Mouse (Mus musculus) cerebellum, adult 2 months (tissue): ENCODE results near the gene Sdcbp2. TPM values are rescaled to one million over a fixed set of nuclear protein-coding genes. Genes with fewer than 3 reads are reported as not detected.

Experiments
- DNase-seq, 2 experiments: peaks; one replicate each; pipeline ENCODE4 v3.0.0; 2021
- H3K27ac ChIP-seq: fragments of 200-500 bp; 2 replicates; pipeline ENCODE4 v1.5.1; 2012; ENCODE audit warnings: low read length, control low read depth, inconsistent platforms; ENCODE audit not compliant: insufficient read depth
- H3K27me3 ChIP-seq: fragments of 200-500 bp; 2 replicates; pipeline ENCODE4 v1.6.1; 2012; ENCODE audit warnings: inconsistent platforms, mild to moderate bottlenecking, low read length, moderate library complexity; ENCODE audit not compliant: control insufficient read depth, insufficient read depth
- H3K4me1 ChIP-seq: fragments of 200-500 bp; 2 replicates; pipeline ENCODE4 v1.6.1; 2011; ENCODE audit warnings: low read length; ENCODE audit not compliant: control insufficient read depth, insufficient read depth
- H3K4me3 ChIP-seq: fragments of 200-500 bp; replicated peaks from 2 replicates; pipeline ENCODE3; 2011; ENCODE audit warnings: mild to moderate bottlenecking, low read depth, low read length, control low read depth; ENCODE audit not compliant: insufficient read depth
- CTCF ChIP-seq: fragments of 200-500 bp; IDR thresholded peaks from 2 replicates; pipeline ENCODE4 v1.5.1; 2011; ENCODE audit warnings: low read depth, mild to moderate bottlenecking, control low read depth, low read length, moderate library complexity, borderline replicate concordance; ENCODE audit not compliant: insufficient read depth
- POLR2A ChIP-seq: fragments of 200-500 bp; IDR thresholded peaks from 2 replicates; pipeline ENCODE4 v1.6.1; 2011; ENCODE audit warnings: low read length, control low read depth, borderline replicate concordance; ENCODE audit not compliant: insufficient read depth
- WGBS: fragments of 180-500 bp; shearing (Covaris S2); methylation state at CpG from one replicate; pipeline ENCODE4 v1.1.7; 2018; 5-methylcytosine and 5-hydroxymethylcytosine counted together
- polyA plus RNA-seq: library from polyadenylated mRNA; depleted of rRNA; stranded (reverse); fragments of >200 nt; gene quantifications from 2 replicates; pipeline ENCODE4 v1.2.3, GENCODE M21; 2012

Sdcbp2 gene
- polyA plus RNA-seq, 1 experiment, result 1.3 TPM

GRCm38 (mm10) chr2:151535961-151536617 lies 36.3 kb upstream of the Sdcbp2 start:
- H3K27ac ChIP-seq, result no peak overlapping the region
- H3K4me3 ChIP-seq, result no peak overlapping the region
- no peaks in the 10 kb centered on the region for H3K4me1 ChIP-seq
- WGBS, result 5% methylated on average over 1 of the region's 1 CpGs
- TF ChIP-seq POLR2A (no peak), CTCF (no peak)
- no peak for DNase-seq
- H3K27me3 ChIP-seq, result no peaks in the 10 kb centered on the region

- H3K4me1 ChIP-seq, result no peaks in the 10 kb centered on the region
- no peak for TF ChIP-seq CTCF
- TF ChIP-seq POLR2A, result no peak
- 29% methylated on average over 5 of the region's 5 CpGs for WGBS
- no peaks in the 10 kb centered on the region for H3K27me3 ChIP-seq
- no peak overlapping the region for H3K27ac ChIP-seq
- no peak for DNase-seq
- no peak overlapping the region for H3K4me3 ChIP-seq
Observed at GRCm38 (mm10) chr2:151536618-151536974, 35.8 kb upstream of the Sdcbp2 start.

DNA sequence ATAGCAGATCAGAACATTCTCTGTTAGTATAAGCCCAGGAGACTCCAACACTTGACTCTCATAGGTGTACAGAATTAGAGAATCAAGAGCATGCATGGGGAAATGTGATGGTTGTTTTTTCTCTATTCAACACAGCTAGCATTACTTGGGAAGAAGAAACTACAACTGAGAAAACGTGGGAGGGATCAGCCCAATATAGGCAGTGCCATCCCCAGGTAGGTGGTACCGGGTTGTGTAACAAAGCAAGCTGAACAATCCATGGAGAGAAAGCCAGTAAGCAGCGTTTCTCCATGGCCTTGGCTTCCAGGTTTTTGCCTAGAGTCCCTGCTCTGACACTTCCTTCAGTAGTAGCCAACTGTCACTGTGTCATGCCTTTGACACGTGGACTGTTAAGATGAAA lies 33.8 kb upstream of the Sdcbp2 start:
- Histone ChIP-seq H3K4me3 (no peak overlapping the region), H3K27ac (no peak overlapping the region), H3K4me1 (peaks cover 2% of the 10 kb centered on the region), H3K27me3 (no peaks in the 10 kb centered on the region)
- 59% methylated on average over 4 of the region's 4 CpGs for WGBS
- no peak for TF ChIP-seq CTCF
- TF ChIP-seq POLR2A, result no peak
- no peak for DNase-seq

DNA sequence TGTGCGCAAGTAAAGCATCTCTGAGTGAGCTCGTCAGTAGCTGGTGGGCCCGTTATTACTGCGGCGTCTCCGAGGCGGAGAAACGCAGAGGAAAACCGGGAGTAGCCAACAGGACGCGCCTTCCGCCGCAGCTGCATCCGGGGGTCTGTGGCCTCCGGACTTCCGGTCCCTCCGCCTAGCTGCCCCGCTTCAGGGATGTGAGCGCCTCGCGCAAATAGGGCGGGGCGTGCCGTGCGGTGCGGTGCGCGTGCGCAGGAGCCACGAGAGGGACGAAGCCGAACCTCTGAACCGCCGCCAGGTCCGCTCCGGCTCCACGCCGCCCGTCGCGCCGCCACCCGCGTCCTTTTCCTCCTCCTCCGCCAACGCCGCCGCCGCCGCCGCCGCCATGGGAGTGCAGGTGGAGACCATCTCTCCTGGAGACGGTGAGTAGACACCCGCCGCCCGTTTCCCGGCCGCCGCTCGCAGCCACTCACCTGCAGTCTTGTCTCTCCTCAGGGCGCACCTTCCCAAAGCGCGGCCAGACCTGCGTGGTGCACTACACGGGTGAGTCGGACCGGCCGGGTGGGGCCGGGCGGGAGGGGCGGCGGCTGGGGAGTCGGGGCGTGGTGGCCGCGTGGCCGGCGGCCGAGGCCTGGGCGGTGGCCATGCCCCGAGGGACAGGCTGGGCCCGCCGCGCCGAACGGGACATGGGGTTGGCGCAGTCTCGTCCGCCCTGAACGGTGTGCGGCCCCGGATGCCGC lies 29.9 kb upstream of the Sdcbp2 start, which contains the start of gene Fkbp1a:
TSS of gene Fkbp1a (plus strand) at position 161 of the 740 bp plus-strand sequence.
- Histone ChIP-seq H3K27ac (peak within 1 kb of the TSS; percentile 62), H3K4me3 (peak within 1 kb of the TSS; percentile 96), H3K4me1 (peaks cover 15% of the 10 kb centered on the region), H3K27me3 (no peaks in the 10 kb centered on the region)
- WGBS, result under 1% methylated on average over 84 of the region's 93 CpGs
- TF ChIP-seq POLR2A (peak; percentile 81), CTCF (no peak)
- peak; percentile 98 to 99 for DNase-seq

- TF ChIP-seq POLR2A (no peak), CTCF (no peak)
- peaks cover 15% of the 10 kb centered on the region for H3K4me1 ChIP-seq
- no peaks in the 10 kb centered on the region for H3K27me3 ChIP-seq
- WGBS, result under 1% methylated on average over 21 of the region's 21 CpGs
- peak overlapping the region; percentile 96 for H3K4me3 ChIP-seq
- H3K27ac ChIP-seq, result peak overlapping the region; percentile 20
- DNase-seq, result peak; percentile 27 to 38
Observed at GRCm38 (mm10) chr2:151543063-151543895, 29.1 kb upstream of the Sdcbp2 start.

- WGBS, result 46% methylated on average over 6 of the region's 6 CpGs
- Histone ChIP-seq H3K27ac (peak overlapping the region; percentile 13; the same call in 1 of the 2 replicates), H3K4me1 (peaks cover 19% of the 10 kb centered on the region), H3K4me3 (no peak overlapping the region), H3K27me3 (no peaks in the 10 kb centered on the region)
- TF ChIP-seq CTCF, result no peak
- no peak for TF ChIP-seq POLR2A
- DNase-seq, result no peak
Observed at GRCm38 (mm10) chr2:151544673-151545072, 27.7 kb upstream of the Sdcbp2 start.

DNA sequence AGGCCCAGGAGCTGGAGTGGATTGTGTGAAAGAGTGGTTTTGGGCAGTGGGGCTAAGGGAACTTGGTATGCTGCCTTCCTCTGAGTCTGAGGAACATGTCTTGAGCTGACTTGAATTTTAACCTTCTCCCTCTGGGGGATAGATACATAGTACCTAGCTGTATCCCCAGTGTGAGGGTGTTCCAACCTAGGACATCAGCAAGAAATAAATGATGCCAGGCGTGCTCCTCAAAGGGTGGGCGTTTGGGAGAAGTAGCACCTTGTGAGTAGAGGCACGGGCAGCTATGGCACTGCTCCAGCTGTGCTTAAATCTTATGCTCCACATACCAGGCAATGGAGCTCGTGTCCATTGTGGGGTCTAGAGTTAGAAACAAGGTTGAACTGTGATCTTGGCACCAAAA lies 25.9 kb upstream of the Sdcbp2 start:
- Histone ChIP-seq H3K4me1 (peaks cover 19% of the 10 kb centered on the region), H3K27ac (no peak overlapping the region), H3K4me3 (no peak overlapping the region), H3K27me3 (no peaks in the 10 kb centered on the region)
- DNase-seq, result no peak
- 82% methylated on average over 4 of the region's 4 CpGs for WGBS
- no peak for TF ChIP-seq POLR2A
- no peak for TF ChIP-seq CTCF
